Mouse (Mus musculus) urinary bladder, postnatal 4 days (tissue): ENCODE data around the gene Paqr9.

ENCODE experiments used
- DNase-seq, 2 experiments: peaks; one replicate each; pipeline ENCODE4 v3.0.0; 2021 to 2022; ENCODE audit warnings: low spot score in 2 of 2

The Paqr9 gene

GRCm38 (mm10) chr9:95577502-95577901 lies 18.0 kb downstream of the Paqr9 start:
- DNase-seq, result no peak

- no peak for DNase-seq
Measured at GRCm38 (mm10) chr9:95578366-95578895, 19.0 kb downstream of the Paqr9 start.

GRCm38 (mm10) chr9:95581021-95581757 lies 21.7 kb downstream of the Paqr9 start:
- peak in 1 of 2 experiments; percentile 28 for DNase-seq

- DNase-seq, result peak in 1 of 2 experiments; percentile 52
Measured at GRCm38 (mm10) chr9:95581758-95582515, 22.5 kb downstream of the Paqr9 start.

- no peak for DNase-seq
Measured at GRCm38 (mm10) chr9:95582555-95582954, 23.1 kb downstream of the Paqr9 start.

GRCm38 (mm10) chr9:95586046-95586445 lies 26.6 kb downstream of the Paqr9 start:
- no peak for DNase-seq

GRCm38 (mm10) chr9:95588070-95588469 lies 28.6 kb downstream of the Paqr9 start:
- no peak for DNase-seq

- DNase-seq, result no peak
Measured at GRCm38 (mm10) chr9:95594291-95594690, 34.8 kb downstream of the Paqr9 start.

- no peak for DNase-seq
Measured at GRCm38 (mm10) chr9:95597466-95598178, 38.2 kb downstream of the Paqr9 start.

- DNase-seq, result peak in 1 of 2 experiments; percentile 39
Measured at GRCm38 (mm10) chr9:95598179-95598721, 38.8 kb downstream of the Paqr9 start.

GRCm38 (mm10) chr9:95599399-95599798 lies 39.9 kb downstream of the Paqr9 start:
- DNase-seq, result peak in 1 of 2 experiments; percentile 42

- DNase-seq, result no peak
Measured at GRCm38 (mm10) chr9:95602849-95603248, 43.4 kb downstream of the Paqr9 start.

GRCm38 (mm10) chr9:95603316-95603715 lies 43.9 kb downstream of the Paqr9 start:
- DNase-seq, result peak in 1 of 2 experiments; percentile 50

- DNase-seq, result no peak
Measured at GRCm38 (mm10) chr9:95607196-95607595, 47.7 kb downstream of the Paqr9 start.

GRCm38 (mm10) chr9:95612246-95612768 lies 52.9 kb downstream of the Paqr9 start:
- DNase-seq, result no peak

- no peak for DNase-seq
Measured at GRCm38 (mm10) chr9:95613426-95614127, 54.1 kb downstream of the Paqr9 start.

GRCm38 (mm10) chr9:95614861-95615615 lies 55.6 kb downstream of the Paqr9 start:
- DNase-seq, result no peak

- no peak for DNase-seq
Measured at GRCm38 (mm10) chr9:95615961-95616360, 56.5 kb downstream of the Paqr9 start.
